Mouse (Mus musculus) lung, embryonic 16.5 days (tissue): ENCODE results near the gene Hba-a2. TPM values are rescaled to one million over a fixed set of nuclear protein-coding genes. Genes with fewer than 3 reads are reported as not detected.

Experiments
- polyA plus RNA-seq: library from polyadenylated mRNA; unstranded; fragments of >200 nt; fragmentation: Nextera tagmentation; extraction: Ambion mirVana; gene quantifications from 2 replicates; pipeline ENCODE4 v1.2.1, GENCODE M21; 2015

Gene Hba-a2
- polyA plus RNA-seq, 1 experiment from 2014 or later = 22,746 TPM

Other genes starting within 250 kb of the Hba-a2 start
- 0.06 and 0.23 TPM in 2 replicates for gene Il9r, start 96.2 kb upstream of the Hba-a2 start, polyA plus RNA-seq
- gene Snrnp25, start 91.1 kb upstream of the Hba-a2 start, polyA plus RNA-seq = 49.2 and 52.1 TPM in 2 replicates
- gene Rhbdf1, start 74.2 kb upstream of the Hba-a2 start, polyA plus RNA-seq = 70.9 and 71.2 TPM in 2 replicates
- 35.9 and 37.9 TPM in 2 replicates for gene Mpg, start 70.0 kb upstream of the Hba-a2 start, polyA plus RNA-seq
- gene Nprl3, start 28.8 kb upstream of the Hba-a2 start, polyA plus RNA-seq = 45.2 and 46.2 TPM in 2 replicates
- 64.4 and 68.2 TPM in 2 replicates for gene Hba-x, start 20.1 kb upstream of the Hba-a2 start, polyA plus RNA-seq
- 8,555 and 10,091 TPM in 2 replicates for gene Hba-a1, start 13.0 kb upstream of the Hba-a2 start, polyA plus RNA-seq
- gene Hbq1b, start 9.5 kb upstream of the Hba-a2 start, polyA plus RNA-seq = 1.8 and 2.8 TPM in 2 replicates
- 0.46 and 1.1 TPM in 2 replicates for gene Hbq1a, start 3.6 kb downstream of the Hba-a2 start, polyA plus RNA-seq
- gene Sh3pxd2b, start 51.3 kb downstream of the Hba-a2 start, polyA plus RNA-seq = 23.4 and 23.6 TPM in 2 replicates
- gene Ubtd2, start 158.9 kb downstream of the Hba-a2 start, polyA plus RNA-seq = 38.2 and 42.0 TPM in 2 replicates
- gene Efcab9, start 235.6 kb downstream of the Hba-a2 start, polyA plus RNA-seq = 0.79 TPM in 1 of 2 replicates, not detected in the other
- gene Stk10, start 236.8 kb downstream of the Hba-a2 start, polyA plus RNA-seq = 2.6 and 3.2 TPM in 2 replicates